Mouse (Mus musculus): ENCODE measurements around the gene Sox10. TPM values are rescaled to one million over a fixed set of nuclear protein-coding genes. Genes with fewer than 3 reads are reported as not detected.

Gene Sox10
- polyA plus RNA-seq, 1 experiment, result not detected

GRCm38 (mm10) chr15:79124331-79124875, 40.6 kb downstream of the Sox10 start:
- Histone ChIP-seq H3ac (ENCODE audit: control insufficient read depth, insufficient read length) (no peak overlapping the region), H3K4me3 (no peak overlapping the region), H3K79me2 (ENCODE audit: control insufficient read depth, insufficient read depth) (no peaks in the 10 kb centered on the region), H3K4me2 (ENCODE audit: low read depth) (no peak overlapping the region), H3K27me3 (ENCODE audit: control insufficient read depth, insufficient read depth, insufficient read length) (no peaks in the 10 kb centered on the region), H3K36me3 (ENCODE audit: control insufficient read depth, insufficient read depth) (peaks cover 26% of the 10 kb centered on the region)
- TF ChIP-seq POLR2AphosphoS2 (IDR thresholded peaks at IDR 0.05; ENCODE audit: insufficient read length, low read depth) (no peak), SRF (IDR thresholded peaks at IDR 0.05; ENCODE audit: control insufficient read depth, insufficient read length, low read depth) (no peak), REST (IDR thresholded peaks at IDR 0.05; ENCODE audit: insufficient read depth, insufficient read length) (no peak), MYOG (IDR thresholded peaks at IDR 0.05; ENCODE audit: control insufficient read depth in 1 of 3, insufficient read depth in 1 of 3, insufficient read length in 2 of 3, low read depth in 2 of 3) (no peak), TCF3 (IDR thresholded peaks at IDR 0.05; ENCODE audit: insufficient read length, low read depth) (no peak), MYOD1 (IDR thresholded peaks at IDR 0.05; ENCODE audit: control insufficient read depth in 1 of 3, insufficient read length in 2 of 3, low read depth in 2 of 3) (no peak), MAX (IDR thresholded peaks at IDR 0.05; ENCODE audit: low read depth) (no peak), E2F4 (IDR thresholded peaks at IDR 0.05; ENCODE audit: insufficient read depth) (no peak), USF1 (IDR thresholded peaks at IDR 0.05; ENCODE audit: low read depth) (no peak), POLR2A (IDR thresholded peaks at IDR 0.05; ENCODE audit: insufficient read length, low read depth) (no peak), CEBPB (IDR thresholded peaks at IDR 0.05; ENCODE audit: insufficient read depth, poor library complexity, severe bottlenecking) (no peak), TCF12 (IDR thresholded peaks at IDR 0.05; ENCODE audit: insufficient read depth, poor library complexity, severe bottlenecking) (no peak)

GRCm38 (mm10) chr15:79123751-79124150, 41.3 kb downstream of the Sox10 start:
- no peak overlapping the region for H3ac ChIP-seq (ENCODE audit: control insufficient read depth, insufficient read length)
- H3K36me3 ChIP-seq (ENCODE audit: control insufficient read depth, insufficient read depth), result peaks cover 31% of the 10 kb centered on the region
- H3K27me3 ChIP-seq (ENCODE audit: control insufficient read depth, insufficient read depth, insufficient read length), result no peaks in the 10 kb centered on the region
- H3K4me2 ChIP-seq (ENCODE audit: low read depth), result no peak overlapping the region
- H3K79me2 ChIP-seq (ENCODE audit: control insufficient read depth, insufficient read depth), result no peaks in the 10 kb centered on the region
- H3K4me3 ChIP-seq, result no peak overlapping the region
- TF ChIP-seq SRF (IDR thresholded peaks at IDR 0.05; ENCODE audit: control insufficient read depth, insufficient read length, low read depth), result no peak
- no peak for TF ChIP-seq POLR2A (IDR thresholded peaks at IDR 0.05; ENCODE audit: insufficient read length, low read depth)
- TF ChIP-seq TCF3 (IDR thresholded peaks at IDR 0.05; ENCODE audit: insufficient read length, low read depth), result no peak
- no peak for TF ChIP-seq POLR2AphosphoS2 (IDR thresholded peaks at IDR 0.05; ENCODE audit: insufficient read length, low read depth)
- TF ChIP-seq TCF12 (IDR thresholded peaks at IDR 0.05; ENCODE audit: insufficient read depth, poor library complexity, severe bottlenecking), result no peak
- no peak for TF ChIP-seq CEBPB (IDR thresholded peaks at IDR 0.05; ENCODE audit: insufficient read depth, poor library complexity, severe bottlenecking)
- TF ChIP-seq MYOD1 (IDR thresholded peaks at IDR 0.05; ENCODE audit: control insufficient read depth in 1 of 3, insufficient read length in 2 of 3, low read depth in 2 of 3), result no peak
- TF ChIP-seq MYOG (IDR thresholded peaks at IDR 0.05; ENCODE audit: control insufficient read depth in 1 of 3, insufficient read depth in 1 of 3, insufficient read length in 2 of 3, low read depth in 2 of 3), result no peak
- no peak for TF ChIP-seq E2F4 (IDR thresholded peaks at IDR 0.05; ENCODE audit: insufficient read depth)
- no peak for TF ChIP-seq REST (IDR thresholded peaks at IDR 0.05; ENCODE audit: insufficient read depth, insufficient read length)
- no peak for TF ChIP-seq USF1 (IDR thresholded peaks at IDR 0.05; ENCODE audit: low read depth)
- TF ChIP-seq MAX (IDR thresholded peaks at IDR 0.05; ENCODE audit: low read depth), result no peak

DNA sequence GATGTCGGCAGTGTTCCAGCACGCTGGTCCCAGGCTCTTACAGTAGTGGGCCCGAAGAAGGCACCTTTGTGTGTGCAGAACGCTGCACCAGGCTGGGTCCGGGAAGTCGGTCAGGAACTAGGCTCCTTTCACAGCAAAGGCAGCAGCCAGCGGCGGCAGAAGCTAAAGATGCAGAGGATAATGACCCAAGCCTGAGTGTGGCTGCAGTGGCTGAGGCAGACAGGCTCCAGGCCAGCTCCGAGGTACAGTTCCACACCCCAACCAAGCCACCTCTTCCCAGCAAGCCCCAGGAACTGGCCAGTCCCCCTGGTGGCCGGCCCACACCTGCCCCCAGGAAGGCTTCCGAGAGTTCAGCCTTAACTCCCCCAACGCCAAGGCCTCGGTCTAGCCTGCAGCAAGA, 42.5 kb downstream of the Sox10 start:
- H3ac ChIP-seq (ENCODE audit: control insufficient read depth, insufficient read length), result no peak overlapping the region
- TF ChIP-seq CEBPB (IDR thresholded peaks at IDR 0.05; ENCODE audit: insufficient read depth, poor library complexity, severe bottlenecking), result no peak
- TF ChIP-seq E2F4 (IDR thresholded peaks at IDR 0.05; ENCODE audit: insufficient read depth), result no peak
- no peak for TF ChIP-seq MYOD1 (IDR thresholded peaks at IDR 0.05; ENCODE audit: control insufficient read depth in 1 of 3, insufficient read length in 2 of 3, low read depth in 2 of 3)
- TF ChIP-seq TCF3 (IDR thresholded peaks at IDR 0.05; ENCODE audit: insufficient read length, low read depth), result no peak
- no peak for TF ChIP-seq TCF12 (IDR thresholded peaks at IDR 0.05; ENCODE audit: insufficient read depth, poor library complexity, severe bottlenecking)
- TF ChIP-seq SRF (IDR thresholded peaks at IDR 0.05; ENCODE audit: control insufficient read depth, insufficient read length, low read depth), result no peak
- TF ChIP-seq POLR2A (IDR thresholded peaks at IDR 0.05; ENCODE audit: insufficient read length, low read depth), result no peak
- TF ChIP-seq POLR2AphosphoS2 (IDR thresholded peaks at IDR 0.05; ENCODE audit: insufficient read length, low read depth), result no peak
- no peak for TF ChIP-seq MYOG (IDR thresholded peaks at IDR 0.05; ENCODE audit: control insufficient read depth in 1 of 3, insufficient read depth in 1 of 3, insufficient read length in 2 of 3, low read depth in 2 of 3)
- TF ChIP-seq MAX (IDR thresholded peaks at IDR 0.05; ENCODE audit: low read depth), result no peak
- TF ChIP-seq USF1 (IDR thresholded peaks at IDR 0.05; ENCODE audit: low read depth), result no peak
- TF ChIP-seq REST (IDR thresholded peaks at IDR 0.05; ENCODE audit: insufficient read depth, insufficient read length), result no peak
- H3K4me3 ChIP-seq, result no peak overlapping the region
- H3K36me3 ChIP-seq (ENCODE audit: control insufficient read depth, insufficient read depth), result peaks cover 35% of the 10 kb centered on the region
- H3K4me2 ChIP-seq (ENCODE audit: low read depth), result no peak overlapping the region
- no peaks in the 10 kb centered on the region for H3K27me3 ChIP-seq (ENCODE audit: control insufficient read depth, insufficient read depth, insufficient read length)
- H3K79me2 ChIP-seq (ENCODE audit: control insufficient read depth, insufficient read depth), result no peaks in the 10 kb centered on the region

DNA sequence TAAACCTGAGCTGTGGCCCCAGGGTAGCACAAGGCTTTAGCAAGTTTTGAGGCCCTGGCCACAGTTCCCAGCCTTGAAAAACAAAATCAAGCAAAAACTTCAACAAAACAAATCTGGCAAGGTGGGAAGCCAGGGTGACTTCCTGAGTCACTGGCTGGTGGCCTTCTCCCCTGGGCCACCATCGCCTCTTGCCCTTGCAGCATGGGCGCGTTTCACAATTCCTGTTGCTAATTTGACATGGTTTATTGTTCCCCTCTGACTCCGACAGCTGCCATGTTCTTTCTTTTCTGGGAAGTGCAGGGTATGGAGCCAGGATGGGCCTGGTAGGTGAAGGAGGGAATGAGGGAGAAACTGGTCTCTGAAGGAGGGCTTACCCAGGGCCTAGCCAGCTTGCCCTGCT, 42.9 kb downstream of the Sox10 start:
- H3K27me3 ChIP-seq (ENCODE audit: control insufficient read depth, insufficient read depth, insufficient read length), result no peaks in the 10 kb centered on the region
- H3K4me2 ChIP-seq (ENCODE audit: low read depth), result no peak overlapping the region
- no peak for TF ChIP-seq TCF3 (IDR thresholded peaks at IDR 0.05; ENCODE audit: insufficient read length, low read depth)
- TF ChIP-seq CEBPB (IDR thresholded peaks at IDR 0.05; ENCODE audit: insufficient read depth, poor library complexity, severe bottlenecking), result no peak
- no peak for TF ChIP-seq SRF (IDR thresholded peaks at IDR 0.05; ENCODE audit: control insufficient read depth, insufficient read length, low read depth)
- TF ChIP-seq MAX (IDR thresholded peaks at IDR 0.05; ENCODE audit: low read depth), result no peak
- TF ChIP-seq USF1 (IDR thresholded peaks at IDR 0.05; ENCODE audit: low read depth), result no peak
- no peak for TF ChIP-seq TCF12 (IDR thresholded peaks at IDR 0.05; ENCODE audit: insufficient read depth, poor library complexity, severe bottlenecking)
- H3ac ChIP-seq (ENCODE audit: control insufficient read depth, insufficient read length), result no peak overlapping the region
- no peaks in the 10 kb centered on the region for H3K79me2 ChIP-seq (ENCODE audit: control insufficient read depth, insufficient read depth)
- H3K36me3 ChIP-seq (ENCODE audit: control insufficient read depth, insufficient read depth), result peaks cover 34% of the 10 kb centered on the region
- H3K4me3 ChIP-seq, result no peak overlapping the region

All from myocyte (in vitro differentiated cells).